Mouse (Mus musculus): ENCODE measurements around the gene Large2. TPM values are rescaled to one million over a fixed set of nuclear protein-coding genes. Genes with fewer than 3 reads are reported as not detected.

Gene Large2
- not detected for polyA plus RNA-seq (2017; shearing (Covaris generic))

DNA sequence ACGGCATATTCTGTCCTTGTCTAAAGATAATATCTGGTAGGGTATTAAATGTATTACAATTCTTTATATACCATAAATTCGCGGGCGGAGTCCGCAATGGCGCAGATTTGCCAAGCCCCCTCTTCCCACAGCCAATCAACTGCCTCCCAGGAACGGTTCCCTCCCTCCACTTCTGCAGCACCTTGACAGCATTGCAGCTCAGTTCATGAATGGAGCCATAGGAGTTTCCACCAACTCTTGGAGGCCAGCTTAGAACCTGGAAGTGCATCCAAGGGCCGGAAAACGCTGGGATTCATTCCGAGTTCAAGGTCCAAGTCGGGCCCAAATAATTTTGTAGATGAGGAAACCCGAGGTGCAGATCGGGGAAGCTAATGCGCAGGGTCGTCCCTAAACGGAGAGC is at the start of gene Large2, which contains the start of gene Pex16:
Gene Large2 (minus strand): TSS at position 356 of the 400 bp plus-strand sequence.
Gene Pex16 (plus strand): TSS at position 163 of the 400 bp plus-strand sequence.

DNA sequence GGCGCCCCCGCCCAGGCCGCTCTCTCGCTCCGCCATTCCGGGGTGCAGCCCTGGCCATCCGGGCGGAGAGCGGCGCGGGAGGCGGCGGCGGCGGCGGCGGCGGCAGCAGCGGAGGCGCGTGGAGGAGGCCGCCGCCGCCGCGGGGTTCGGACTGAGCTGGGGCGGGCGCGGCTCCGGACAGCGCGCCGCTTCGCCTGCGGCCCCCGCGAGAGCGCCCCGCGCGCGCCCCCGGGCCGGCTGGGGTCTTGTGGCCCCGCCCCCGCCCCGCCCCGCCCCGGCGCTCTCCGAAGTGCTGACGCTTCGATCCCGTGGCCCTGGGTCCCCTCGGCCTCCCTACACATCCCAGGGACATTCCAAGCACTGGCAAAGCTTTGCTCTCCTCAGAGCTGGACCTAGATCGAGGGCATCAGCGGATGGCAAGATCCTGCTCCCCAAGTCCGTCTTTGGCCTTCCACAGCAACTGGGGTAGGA is 26.5 kb upstream of the Large2 start, which contains the start of gene Mapk8ip1:
Gene Mapk8ip1 (minus strand): TSS at position 173 of the 471 bp plus-strand sequence.

DNA sequence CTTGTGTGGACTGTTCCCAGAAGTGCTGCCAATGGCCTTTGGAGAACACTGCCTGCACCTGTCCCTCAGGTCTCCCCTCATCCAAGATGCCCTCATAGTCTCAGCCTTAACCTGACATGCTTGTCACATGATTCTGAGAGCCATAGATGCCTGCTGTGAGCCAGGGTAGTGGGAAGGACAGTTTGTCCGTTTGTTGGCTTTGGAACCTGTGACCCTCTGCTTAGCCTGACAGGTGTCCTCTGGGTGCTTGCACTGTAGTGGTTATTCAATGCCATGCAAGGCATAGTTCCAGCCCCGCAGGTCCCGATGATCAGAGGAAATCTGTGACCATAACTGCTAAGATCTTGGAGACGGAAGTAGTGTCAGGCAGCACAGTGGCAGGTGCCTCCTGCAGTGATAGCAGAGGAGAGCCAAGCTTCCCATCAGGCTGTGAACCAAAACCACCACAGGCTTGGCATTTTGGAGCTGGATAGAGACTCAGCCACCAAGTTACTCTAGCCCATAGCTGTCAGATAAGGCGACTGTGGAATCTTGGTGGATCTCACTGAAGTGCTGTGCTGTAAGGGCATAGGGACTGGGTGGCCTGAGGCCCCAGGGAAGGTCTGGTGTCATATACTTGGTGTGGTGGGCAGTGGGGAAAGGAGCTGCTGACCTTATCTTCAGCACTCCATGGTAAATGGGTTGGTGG is 7.4 kb upstream of the Large2 start, which contains the start of gene 1700029I15Rik:
Gene 1700029I15Rik (plus strand): TSS at position 638 of the 688 bp plus-strand sequence.

Other genes starting within 250 kb of the Large2 start
- 30.9 TPM for gene Pex16, start 193 bp downstream of the Large2 start, polyA plus RNA-seq (2017; shearing (Covaris generic))
- 2.2 TPM for gene 1700029I15Rik, start 7.7 kb upstream of the Large2 start, polyA plus RNA-seq (2017; shearing (Covaris generic))
- 0.67 TPM for gene Mapk8ip1, start 26.4 kb upstream of the Large2 start, polyA plus RNA-seq (2017; shearing (Covaris generic))
- 26.7 TPM for gene Cry2, start 59.2 kb upstream of the Large2 start, polyA plus RNA-seq (2017; shearing (Covaris generic))
- 13.7 TPM for gene Slc35c1, start 85.7 kb upstream of the Large2 start, polyA plus RNA-seq (2017; shearing (Covaris generic))
- gene Chst1, start 224.8 kb upstream of the Large2 start, polyA plus RNA-seq (2017; shearing (Covaris generic)) = 0.32 TPM

Measured in effector memory CD4-positive, alpha-beta T cell, adult 5 months (primary cell).